ENCODE assay signal across 16 mouse cellular contexts in the genomic region with DNA sequence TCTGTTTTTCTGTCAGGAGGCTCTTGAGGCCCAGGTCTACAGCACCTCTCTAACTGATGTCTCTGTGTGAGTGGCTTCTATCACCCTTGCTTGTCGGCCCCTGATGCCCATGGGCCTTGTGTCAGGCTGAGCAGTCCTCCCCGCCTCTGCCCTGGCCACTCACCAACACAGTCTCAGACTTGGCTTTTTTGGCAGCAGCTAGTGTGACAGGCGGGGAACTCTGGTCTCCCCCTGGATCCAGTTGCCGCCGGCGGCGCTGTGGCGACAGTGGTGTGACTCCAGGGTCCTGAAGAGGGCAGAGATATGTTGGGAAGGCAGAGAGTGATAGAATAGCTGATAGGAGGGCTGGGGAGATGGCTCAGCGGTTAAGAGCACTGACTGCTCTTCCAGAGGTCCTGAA.
"Had no signal": no experiment of that assay in that cellular context is flagged by ENCODE, and none has a peak within 500 bp of the region (broad histone marks: within the 10 kb centered on the region; RNA-seq: fewer than 3 reads in every experiment).

No protein-coding gene starts in this region.

- H3K4me3 ChIP-seq: kidney, embryonic 15.5 days; liver, embryonic 13.5 days; midbrain, embryonic 10.5 days; midbrain, embryonic 13.5 days; myocyte; neural tube, embryonic 13.5 days; stomach, embryonic 15.5 days had no signal

- H3K36me3 ChIP-seq: liver, embryonic 13.5 days had no signal

- H3K4me1 ChIP-seq: liver, embryonic 13.5 days; megakaryocyte, embryonic 14.5 days; stomach, embryonic 15.5 days had no signal

- H3K27ac ChIP-seq: kidney, embryonic 15.5 days; liver, embryonic 13.5 days; midbrain, embryonic 10.5 days; midbrain, embryonic 13.5 days; neural tube, embryonic 13.5 days; stomach, embryonic 15.5 days had no signal

- DNase-seq: kidney, adult 8-10 months; kidney, postnatal 10 days; kidney, postnatal 36 days; liver, embryonic 13.5 days; lung, adult 2 months; retina, postnatal 1 day; right cerebral cortex, postnatal 25 days; spleen, adult 18-20 months; thymus, postnatal 25 days had no signal

- H3K27me3 ChIP-seq: stomach, embryonic 15.5 days had no signal

- H3K9me3 ChIP-seq: kidney, embryonic 15.5 days; liver, embryonic 13.5 days; megakaryocyte, embryonic 14.5 days; midbrain, embryonic 10.5 days; midbrain, embryonic 13.5 days; neural tube, embryonic 13.5 days; stomach, embryonic 15.5 days had no signal
